Mouse (Mus musculus) liver, adult 2 months (tissue): Measurements from ENCODE around the gene Man2b1. TPM values are rescaled to one million over a fixed set of nuclear protein-coding genes. Genes with fewer than 3 reads are reported as not detected.
A peak's percentile ranks its signal among the peaks of the same experiment; 100 is the strongest.

Experiments
- DNase-seq: peaks from one replicate; pipeline ENCODE4 v3.0.0-alpha.2; 2011; ENCODE audit warnings: low read depth, low spot score; ENCODE audit errors: extremely low read depth
- H3K27ac ChIP-seq: fragments of 200-500 bp; replicated peaks from 2 replicates; pipeline ENCODE4 v1.5.1; 2012; ENCODE audit warnings: low read depth, mild to moderate bottlenecking, control low read depth, inconsistent platforms, low read length; ENCODE audit not compliant: insufficient read depth
- H3K27me3 ChIP-seq: fragments of 200-500 bp; 2 replicates; pipeline ENCODE4 v1.6.1; 2012; ENCODE audit warnings: mild to moderate bottlenecking, moderate library complexity, low read length, inconsistent platforms; ENCODE audit not compliant: control insufficient read depth, insufficient read depth
- H3K36me3 ChIP-seq: fragments of 200-500 bp; 2 replicates; pipeline ENCODE4 v1.6.1; 2012; ENCODE audit warnings: low read length, inconsistent platforms; ENCODE audit not compliant: control insufficient read depth, insufficient read depth
- H3K4me1 ChIP-seq: fragments of 200-500 bp; 2 replicates; pipeline ENCODE4 v1.6.1; 2011; ENCODE audit warnings: low read length; ENCODE audit not compliant: control insufficient read depth, insufficient read depth
- H3K4me3 ChIP-seq: fragments of 200-500 bp; 2 replicates; pipeline ENCODE4 v1.5.1; 2011; ENCODE audit warnings: low read depth, mild to moderate bottlenecking, control low read depth, low read length, moderate library complexity; ENCODE audit not compliant: insufficient read depth
- H3K79me2 ChIP-seq: fragments of 200-500 bp; 2 replicates; pipeline ENCODE4 v1.6.1; 2012; ENCODE audit warnings: inconsistent platforms, mild to moderate bottlenecking, low read length, moderate library complexity; ENCODE audit not compliant: control insufficient read depth, insufficient read depth
- H3K9ac ChIP-seq: fragments of 200-500 bp; 2 replicates; pipeline ENCODE4 v1.6.1; 2012; ENCODE audit warnings: low read depth, mild to moderate bottlenecking, control low read depth, inconsistent platforms, low read length
- CTCF ChIP-seq: fragments of 200-500 bp; IDR thresholded peaks from 2 replicates; pipeline ENCODE4 v1.5.1; 2011; ENCODE audit warnings: low read depth, low read length, control low read depth
- POLR2A ChIP-seq: fragments of 200-500 bp; IDR thresholded peaks from 2 replicates; pipeline ENCODE4 v1.6.1; 2011; ENCODE audit warnings: low read length, control low read depth; ENCODE audit not compliant: insufficient read depth; ENCODE audit errors: extremely low read depth
- WGBS: fragments of 180-500 bp; shearing (Covaris S2); methylation state at CpG from one replicate; pipeline ENCODE4 v1.1.7; 2018; 5-methylcytosine and 5-hydroxymethylcytosine counted together
- polyA plus RNA-seq: library from polyadenylated mRNA; depleted of rRNA; stranded (reverse); fragments of >200 nt; gene quantifications from 2 replicates; pipeline ENCODE4 v1.2.3, GENCODE M21; 2012
- total RNA-seq: library from RNA; depleted of rRNA; stranded (reverse); fragments of >200 nt; gene quantifications from 2 replicates; pipeline ENCODE4 v1.2.3, GENCODE M21; 2014

The Man2b1 gene
- total and polyA plus RNA-seq, 2 experiments, result 57.2 to 69.5 TPM

GRCm38 (mm10) chr8:85059879-85060616, 23.0 kb upstream of the Man2b1 start, which contains the start of gene Fbxw9:
Gene Fbxw9, plus strand, starts transcription at chr8:85060055.
- no peaks in the 10 kb centered on the region for H3K27me3 ChIP-seq
- peak within 1 kb of the TSS; percentile 55 for H3K9ac ChIP-seq
- TF ChIP-seq CTCF, result no peak
- TF ChIP-seq POLR2A, result peak; percentile 33; the same call in 1 of the 2 replicates
- H3K79me2 ChIP-seq, result no peaks in the 10 kb centered on the region
- peak; percentile 89 for DNase-seq
- H3K36me3 ChIP-seq, result no peaks in the 10 kb centered on the region; the same call in 1 of the 2 replicates
- H3K27ac ChIP-seq, result peak within 1 kb of the TSS; percentile 25
- H3K4me3 ChIP-seq, result peak within 1 kb of the TSS; percentile 61
- under 1% methylated on average over 53 of the region's 53 CpGs for WGBS
- peaks cover 17% of the 10 kb centered on the region for H3K4me1 ChIP-seq

- H3K4me3 ChIP-seq, result no peak overlapping the region
- H3K9ac ChIP-seq, result no peak overlapping the region
- no peak for TF ChIP-seq CTCF
- TF ChIP-seq POLR2A, result no peak
- WGBS, result 35% methylated on average over 4 of the region's 4 CpGs
- peaks cover 27% of the 10 kb centered on the region for H3K4me1 ChIP-seq
- H3K36me3 ChIP-seq, result no peaks in the 10 kb centered on the region
- no peaks in the 10 kb centered on the region for H3K27me3 ChIP-seq
- H3K27ac ChIP-seq, result peak overlapping the region; percentile 58
- peak; percentile 93 for DNase-seq
- no peaks in the 10 kb centered on the region; the same call in 1 of the 2 replicates for H3K79me2 ChIP-seq
Measured at GRCm38 (mm10) chr8:85062603-85063002, 20.5 kb upstream of the Man2b1 start.

DNA sequence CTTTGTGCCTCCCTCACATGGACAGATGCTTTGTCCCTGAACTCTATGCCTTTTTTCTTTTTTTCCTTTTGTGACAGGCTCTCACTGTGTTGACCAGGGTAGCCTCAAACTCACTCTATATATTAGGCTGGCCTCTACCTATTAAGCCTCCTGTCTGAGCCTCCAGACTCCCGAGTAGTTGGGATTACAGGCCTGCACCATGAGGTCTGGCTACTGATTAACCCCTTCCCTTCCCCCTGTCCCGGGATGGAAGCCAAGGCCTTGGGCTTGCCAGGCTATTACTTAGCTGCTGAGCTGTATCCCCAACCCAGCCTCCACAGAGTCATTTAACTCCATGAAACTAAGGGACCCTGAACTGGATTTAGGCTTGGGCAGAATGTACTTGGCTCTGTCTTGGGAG, 17.9 kb upstream of the Man2b1 start:
- Histone ChIP-seq H3K36me3 (no peaks in the 10 kb centered on the region), H3K27me3 (no peaks in the 10 kb centered on the region), H3K27ac (peak overlapping the region; percentile 85), H3K9ac (peak overlapping the region; percentile 43; the same call in 1 of the 2 replicates), H3K79me2 (no peaks in the 10 kb centered on the region; the same call in 1 of the 2 replicates), H3K4me1 (peaks cover 27% of the 10 kb centered on the region), H3K4me3 (no peak overlapping the region)
- DNase-seq, result peak; percentile 88
- TF ChIP-seq CTCF, result no peak
- TF ChIP-seq POLR2A, result no peak
- 18% methylated on average over 2 of the region's 2 CpGs for WGBS

DNA sequence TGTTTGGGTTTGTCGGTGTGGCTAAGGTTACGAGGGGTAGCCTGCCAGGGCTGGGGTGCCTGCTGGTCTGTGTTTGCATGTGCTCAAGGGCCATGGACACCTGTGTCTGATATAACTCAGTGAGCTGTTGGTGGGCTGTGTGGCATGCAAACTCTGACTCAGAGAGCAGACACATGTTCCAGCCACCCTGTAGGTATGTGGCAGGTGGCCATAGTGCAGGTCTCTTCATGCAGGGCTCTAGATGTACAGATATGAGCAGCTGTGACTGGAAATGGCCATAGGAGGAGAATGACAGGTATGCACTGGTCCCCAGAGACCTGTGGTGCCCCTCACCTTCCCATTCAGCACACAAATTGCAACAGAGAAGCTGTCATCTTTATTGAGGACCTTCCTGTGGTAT, 15.9 kb upstream of the Man2b1 start:
- peaks cover 23% of the 10 kb centered on the region for H3K4me1 ChIP-seq
- no peak overlapping the region for H3K4me3 ChIP-seq
- no peaks in the 10 kb centered on the region for H3K27me3 ChIP-seq
- peaks cover under 1% of the 10 kb centered on the region; the same call in 1 of the 2 replicates for H3K79me2 ChIP-seq
- H3K36me3 ChIP-seq, result no peaks in the 10 kb centered on the region
- DNase-seq, result no peak
- H3K27ac ChIP-seq, result no peak overlapping the region
- no peak overlapping the region for H3K9ac ChIP-seq
- 96% methylated on average over 2 of the region's 2 CpGs for WGBS
- TF ChIP-seq CTCF (no peak), POLR2A (no peak)

DNA sequence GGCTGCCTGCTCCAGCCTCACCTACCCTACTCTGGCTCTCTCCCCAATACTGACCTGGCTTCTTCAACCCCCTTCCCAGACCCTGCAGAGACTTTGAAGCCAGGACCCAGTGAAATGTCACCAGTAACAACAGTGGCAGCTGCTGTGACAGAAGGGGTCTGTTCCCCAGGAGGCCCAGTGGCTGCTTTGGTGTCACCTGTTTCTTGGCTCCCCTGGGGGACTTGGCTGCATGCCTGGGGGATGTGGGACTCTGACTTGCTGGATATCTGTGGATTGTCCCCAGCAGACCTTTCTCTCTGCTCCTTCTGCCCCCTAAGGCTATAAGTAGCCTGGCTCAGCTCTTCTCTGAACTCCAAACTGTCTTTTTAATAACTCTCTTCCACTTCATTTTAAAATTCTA, 15.1 kb upstream of the Man2b1 start, which contains the start of gene Gm5741:
Gm5741 (minus strand) TSS at position 1 of the 400 bp plus-strand sequence.
- H3K27me3 ChIP-seq, result no peaks in the 10 kb centered on the region
- DNase-seq, result no peak
- H3K4me3 ChIP-seq, result no peak within 1 kb of the TSS
- no peak within 1 kb of the TSS for H3K9ac ChIP-seq
- H3K4me1 ChIP-seq, result peaks cover 20% of the 10 kb centered on the region
- no peak within 1 kb of the TSS for H3K27ac ChIP-seq
- peaks cover 5% of the 10 kb centered on the region; the same call in 1 of the 2 replicates for H3K79me2 ChIP-seq
- TF ChIP-seq POLR2A (0 out of 2 replicates have a peak, but pooled peaks have one; percentile 8), CTCF (no peak)
- H3K36me3 ChIP-seq, result no peaks in the 10 kb centered on the region

DNA sequence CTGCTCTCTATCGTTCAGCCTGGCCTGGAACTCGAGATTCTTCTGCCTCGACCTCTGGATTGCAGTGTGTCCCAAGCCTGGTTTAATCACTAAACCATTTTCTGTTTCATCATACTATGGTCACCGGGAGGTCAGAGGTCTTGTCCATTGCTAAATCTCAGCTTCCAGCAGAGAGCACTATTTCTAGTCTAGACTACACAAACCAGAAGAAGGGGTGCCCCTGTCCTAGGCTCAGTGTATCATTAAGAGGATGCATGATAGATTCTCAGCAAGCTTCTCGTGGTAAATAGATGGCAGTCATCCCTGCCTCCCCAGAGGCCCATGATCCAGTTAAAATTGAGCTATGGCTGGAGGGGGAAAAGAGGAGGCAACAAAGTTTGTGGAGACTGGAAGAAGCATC, 12.0 kb upstream of the Man2b1 start:
- H3K27me3 ChIP-seq, result no peaks in the 10 kb centered on the region
- peak; percentile 96 for DNase-seq
- H3K9ac ChIP-seq, result no peak overlapping the region; the same call in 1 of the 2 replicates
- H3K4me3 ChIP-seq, result peak overlapping the region; percentile 97; the same call in 1 of the 2 replicates
- H3K36me3 ChIP-seq, result no peaks in the 10 kb centered on the region; the same call in 1 of the 2 replicates
- H3K79me2 ChIP-seq, result peaks cover 9% of the 10 kb centered on the region; the same call in 1 of the 2 replicates
- peaks cover 7% of the 10 kb centered on the region for H3K4me1 ChIP-seq
- WGBS, result 27% methylated on average over 5 of the region's 5 CpGs
- 0 out of 2 replicates have a peak, but pooled peaks have one; percentile 5 for TF ChIP-seq POLR2A
- TF ChIP-seq CTCF, result no peak
- peak overlapping the region; percentile 99 for H3K27ac ChIP-seq
